Mouse (Mus musculus): ENCODE measurements around the gene Wfdc2. TPM values are rescaled to one million over a fixed set of nuclear protein-coding genes. Genes with fewer than 3 reads are reported as not detected.
"Not testable (repeated sequence)": the region's sequence is repeated elsewhere in the genome, so short reads cannot be mapped to it uniquely, and the experiment has no call there.

The Wfdc2 gene
- polyA plus RNA-seq, 1 experiment from 2014 or later: 40.0 TPM

GRCm38 (mm10) chr2:164603482-164603881, 41.3 kb downstream of the Wfdc2 start:
- H3K4me3 ChIP-seq: no peak overlapping the region
- H3K4me1 ChIP-seq: no peaks in the 10 kb centered on the region
- no peaks in the 10 kb centered on the region for H3K36me3 ChIP-seq
- no peak for DNase-seq (ENCODE audit: low spot score)
- H3K27ac ChIP-seq: no peak overlapping the region
- no peaks in the 10 kb centered on the region for H3K27me3 ChIP-seq (ENCODE audit: low read depth, poor library complexity, severe bottlenecking)
- WGBS: 88% methylated on average over 3 of the region's 3 CpGs
- H3K9me3 ChIP-seq (replicated peaks): no peaks in the 10 kb centered on the region

- Histone ChIP-seq H3K36me3 (no peaks in the 10 kb centered on the region), H3K4me3 (no peak overlapping the region), H3K9me3 (replicated peaks) (no peaks in the 10 kb centered on the region), H3K4me1 (no peaks in the 10 kb centered on the region), H3K27ac (no peak overlapping the region), H3K27me3 (ENCODE audit: low read depth, poor library complexity, severe bottlenecking) (no peaks in the 10 kb centered on the region)
- DNase-seq (ENCODE audit: low spot score): no peak
- WGBS: 91% methylated on average over 8 of the region's 8 CpGs
Observed at GRCm38 (mm10) chr2:164604411-164604810, 42.2 kb downstream of the Wfdc2 start.

DNA sequence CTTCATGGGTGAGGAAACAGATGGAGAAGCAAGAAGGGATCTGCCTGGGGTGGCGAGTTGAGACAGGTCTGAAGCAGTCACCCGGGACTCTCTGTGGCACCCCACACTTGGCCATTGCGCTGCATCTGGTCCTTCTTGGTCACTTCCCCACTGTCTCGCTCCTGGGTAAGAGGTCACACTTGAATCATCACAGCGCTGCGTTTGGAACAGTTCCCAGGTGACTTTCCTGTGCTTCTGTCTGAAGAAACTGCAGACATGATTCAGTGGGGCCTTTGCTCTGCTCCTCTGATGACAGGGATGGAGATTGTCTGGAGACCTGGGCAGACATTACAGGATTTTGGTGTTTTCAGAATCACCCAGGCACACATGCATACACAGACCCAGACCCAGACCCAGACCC, 46.6 kb downstream of the Wfdc2 start:
- DNase-seq (ENCODE audit: low spot score): no peak
- Histone ChIP-seq H3K9me3 (replicated peaks) (no peaks in the 10 kb centered on the region), H3K4me1 (no peaks in the 10 kb centered on the region), H3K27me3 (ENCODE audit: low read depth, poor library complexity, severe bottlenecking) (no peaks in the 10 kb centered on the region), H3K27ac (no peak overlapping the region), H3K36me3 (no peaks in the 10 kb centered on the region), H3K4me3 (no peak overlapping the region)
- 81% methylated on average over 6 of the region's 6 CpGs for WGBS

GRCm38 (mm10) chr2:164613471-164613870, 51.3 kb downstream of the Wfdc2 start, which contains the start of the genes Wfdc6b and Wfdc8:
Gene Wfdc6b, plus strand, starts transcription at chr2:164613522.
Gene Wfdc8, minus strand, starts transcription at chr2:164613626.
- 70% methylated on average over 8 of the region's 8 CpGs for WGBS
- H3K4me1 ChIP-seq; DNase-seq (ENCODE audit: low spot score); H3K27me3 ChIP-seq (ENCODE audit: low read depth, poor library complexity, severe bottlenecking); H3K4me3 ChIP-seq; H3K27ac ChIP-seq; H3K9me3 ChIP-seq (replicated peaks); H3K36me3 ChIP-seq: not testable (repeated sequence)

- no peaks in the 10 kb centered on the region for H3K9me3 ChIP-seq (replicated peaks)
- no peaks in the 10 kb centered on the region for H3K27me3 ChIP-seq (ENCODE audit: low read depth, poor library complexity, severe bottlenecking)
- H3K36me3 ChIP-seq: no peaks in the 10 kb centered on the region
- H3K4me3 ChIP-seq: no peak overlapping the region
- 89% methylated on average over 3 of the region's 3 CpGs for WGBS
- no peaks in the 10 kb centered on the region for H3K4me1 ChIP-seq
- no peak overlapping the region for H3K27ac ChIP-seq
- no peak for DNase-seq (ENCODE audit: low spot score)
Observed at GRCm38 (mm10) chr2:164615386-164615785, 53.2 kb downstream of the Wfdc2 start.

Other genes starting within 250 kb of the Wfdc2 start
- gene Svs6, start 245.7 kb upstream of the Wfdc2 start, polyA plus RNA-seq (2016; fragmentation: Nextera tagmentation; extraction: Ambion mirVana): not detected in 2 replicates
- not detected in 2 replicates for gene Svs5, start 229.7 kb upstream of the Wfdc2 start, polyA plus RNA-seq (2016; fragmentation: Nextera tagmentation; extraction: Ambion mirVana)
- gene Slpi, start 173.3 kb upstream of the Wfdc2 start, polyA plus RNA-seq (2016; fragmentation: Nextera tagmentation; extraction: Ambion mirVana): 0.46 TPM in 1 of 2 replicates, not detected in the other
- 0.03 TPM in 1 of 2 replicates, not detected in the other for gene Rbpjl, start 159.3 kb upstream of the Wfdc2 start, polyA plus RNA-seq (2016; fragmentation: Nextera tagmentation; extraction: Ambion mirVana)
- gene Matn4, start 157.3 kb upstream of the Wfdc2 start, polyA plus RNA-seq (2016; fragmentation: Nextera tagmentation; extraction: Ambion mirVana): 0.15 and 3.0 TPM in 2 replicates
- 22.1 and 24.2 TPM in 2 replicates for gene Sdc4, start 118.5 kb upstream of the Wfdc2 start, polyA plus RNA-seq (2016; fragmentation: Nextera tagmentation; extraction: Ambion mirVana)
- 54.4 and 54.5 TPM in 2 replicates for gene Sys1, start 105.4 kb upstream of the Wfdc2 start, polyA plus RNA-seq (2016; fragmentation: Nextera tagmentation; extraction: Ambion mirVana)
- 2.2 and 3.2 TPM in 2 replicates for gene Gm20458, start 101.4 kb upstream of the Wfdc2 start, polyA plus RNA-seq (2016; fragmentation: Nextera tagmentation; extraction: Ambion mirVana)
- gene Trp53tg5, start 88.7 kb upstream of the Wfdc2 start, polyA plus RNA-seq (2016; fragmentation: Nextera tagmentation; extraction: Ambion mirVana): not detected in 2 replicates
- 0.70 and 2.1 TPM in 2 replicates for gene Dbndd2, start 76.3 kb upstream of the Wfdc2 start, polyA plus RNA-seq (2016; fragmentation: Nextera tagmentation; extraction: Ambion mirVana)
- 35.7 and 37.5 TPM in 2 replicates for gene Pigt, start 64.9 kb upstream of the Wfdc2 start, polyA plus RNA-seq (2016; fragmentation: Nextera tagmentation; extraction: Ambion mirVana)
- gene Spint3, start 11.0 kb downstream of the Wfdc2 start, polyA plus RNA-seq (2016; fragmentation: Nextera tagmentation; extraction: Ambion mirVana): not detected in 2 replicates
- gene Wfdc6a, start 23.0 kb downstream of the Wfdc2 start, polyA plus RNA-seq (2016; fragmentation: Nextera tagmentation; extraction: Ambion mirVana): not detected in 2 replicates
- gene Eppin, start 31.2 kb downstream of the Wfdc2 start, polyA plus RNA-seq (2016; fragmentation: Nextera tagmentation; extraction: Ambion mirVana): not detected in 2 replicates
- not detected in 2 replicates for gene Wfdc6b, start 51.1 kb downstream of the Wfdc2 start, polyA plus RNA-seq (2016; fragmentation: Nextera tagmentation; extraction: Ambion mirVana)
- not detected in 2 replicates for gene Wfdc8, start 51.2 kb downstream of the Wfdc2 start, polyA plus RNA-seq (2016; fragmentation: Nextera tagmentation; extraction: Ambion mirVana)
- not detected in 2 replicates for gene Wfdc16, start 76.4 kb downstream of the Wfdc2 start, polyA plus RNA-seq (2016; fragmentation: Nextera tagmentation; extraction: Ambion mirVana)
- not detected in 2 replicates for gene Wfdc10, start 93.6 kb downstream of the Wfdc2 start, polyA plus RNA-seq (2016; fragmentation: Nextera tagmentation; extraction: Ambion mirVana)
- not detected in 2 replicates for gene Wfdc9, start 94.2 kb downstream of the Wfdc2 start, polyA plus RNA-seq (2016; fragmentation: Nextera tagmentation; extraction: Ambion mirVana)
- not detected in 2 replicates for gene Wfdc11, start 111.7 kb downstream of the Wfdc2 start, polyA plus RNA-seq (2016; fragmentation: Nextera tagmentation; extraction: Ambion mirVana)
- not detected in 2 replicates for gene Wfdc13, start 122.7 kb downstream of the Wfdc2 start, polyA plus RNA-seq (2016; fragmentation: Nextera tagmentation; extraction: Ambion mirVana)
- not detected in 2 replicates for gene Spint4, start 136.1 kb downstream of the Wfdc2 start, polyA plus RNA-seq (2016; fragmentation: Nextera tagmentation; extraction: Ambion mirVana)
- gene Spint5, start 152.9 kb downstream of the Wfdc2 start, polyA plus RNA-seq (2016; fragmentation: Nextera tagmentation; extraction: Ambion mirVana): not detected in 2 replicates
- 0.95 and 0.98 TPM in 2 replicates for gene Wfdc3, start 183.5 kb downstream of the Wfdc2 start, polyA plus RNA-seq (2016; fragmentation: Nextera tagmentation; extraction: Ambion mirVana)
- gene Dnttip1, start 183.6 kb downstream of the Wfdc2 start, polyA plus RNA-seq (2016; fragmentation: Nextera tagmentation; extraction: Ambion mirVana): 93.1 and 93.2 TPM in 2 replicates
- gene Ube2c, start 207.5 kb downstream of the Wfdc2 start, polyA plus RNA-seq (2016; fragmentation: Nextera tagmentation; extraction: Ambion mirVana): 607 and 617 TPM in 2 replicates
- 0.79 and 1.3 TPM in 2 replicates for gene Tnnc2, start 217.6 kb downstream of the Wfdc2 start, polyA plus RNA-seq (2016; fragmentation: Nextera tagmentation; extraction: Ambion mirVana)
- 9.0 and 12.2 TPM in 2 replicates for gene Snx21, start 223.4 kb downstream of the Wfdc2 start, polyA plus RNA-seq (2016; fragmentation: Nextera tagmentation; extraction: Ambion mirVana)
- gene Acot8, start 242.5 kb downstream of the Wfdc2 start, polyA plus RNA-seq (2016; fragmentation: Nextera tagmentation; extraction: Ambion mirVana): 14.7 and 18.4 TPM in 2 replicates
- 9.1 and 9.9 TPM in 2 replicates for gene Zswim3, start 242.7 kb downstream of the Wfdc2 start, polyA plus RNA-seq (2016; fragmentation: Nextera tagmentation; extraction: Ambion mirVana)

Measured in limb, embryonic 10.5 days (tissue).